Mouse (Mus musculus): ENCODE results near the gene Foxl1. TPM values are rescaled to one million over a fixed set of nuclear protein-coding genes. Genes with fewer than 3 reads are reported as not detected.

The Foxl1 gene
- total RNA-seq, 2 experiments from 2014 or later: 0.13 to 0.39 TPM

DNA sequence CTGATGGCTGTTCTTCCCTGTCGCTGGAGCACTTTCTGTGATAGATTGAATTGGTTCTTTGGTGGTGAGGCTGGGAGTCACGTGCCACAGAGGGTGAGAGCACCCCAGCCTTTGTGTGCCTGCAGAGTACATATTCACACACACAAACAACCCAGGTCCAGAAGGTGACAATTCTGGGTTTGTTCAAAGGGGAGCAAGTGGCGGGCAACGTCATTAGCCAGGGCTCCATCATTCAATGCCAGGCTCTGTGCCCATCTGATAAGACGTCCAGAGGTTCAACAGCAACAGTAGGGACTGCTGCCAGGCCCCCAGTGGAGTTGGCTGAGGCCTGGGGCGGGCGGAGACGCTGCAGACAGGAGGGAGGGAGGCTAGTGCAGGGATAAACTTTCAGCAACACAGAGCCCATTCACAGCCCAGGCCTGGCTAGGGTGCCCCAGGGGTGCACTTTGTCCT lies 36.3 kb downstream of the Foxl1 start:
- DNase-seq (ENCODE audit: low spot score in 2 of 2): no peak

DNA sequence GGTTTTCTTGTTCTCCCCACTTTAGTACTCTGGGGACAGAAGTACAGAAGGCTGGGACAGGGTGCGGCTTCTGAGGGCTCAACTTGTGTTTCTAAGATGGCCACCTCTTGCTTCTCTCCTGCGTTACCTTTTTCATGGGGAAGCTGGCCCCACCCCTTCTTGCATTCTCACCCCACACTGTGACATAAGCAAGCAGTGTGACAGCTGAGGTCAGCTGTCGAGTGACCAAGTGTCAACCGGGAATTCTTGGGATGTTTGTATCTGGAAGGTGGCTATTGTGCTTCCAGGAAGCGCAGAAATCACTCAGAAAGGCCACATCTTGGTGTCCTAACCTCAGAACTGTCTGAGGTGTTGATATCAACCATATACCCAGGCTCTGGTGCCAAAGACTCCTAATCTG lies 40.3 kb downstream of the Foxl1 start:
- DNase-seq (ENCODE audit: low spot score in 2 of 2): no peak

- no peak for DNase-seq (ENCODE audit: low spot score in 2 of 2)
Observed at GRCm38 (mm10) chr8:121170116-121170515, 42.4 kb downstream of the Foxl1 start.

DNA sequence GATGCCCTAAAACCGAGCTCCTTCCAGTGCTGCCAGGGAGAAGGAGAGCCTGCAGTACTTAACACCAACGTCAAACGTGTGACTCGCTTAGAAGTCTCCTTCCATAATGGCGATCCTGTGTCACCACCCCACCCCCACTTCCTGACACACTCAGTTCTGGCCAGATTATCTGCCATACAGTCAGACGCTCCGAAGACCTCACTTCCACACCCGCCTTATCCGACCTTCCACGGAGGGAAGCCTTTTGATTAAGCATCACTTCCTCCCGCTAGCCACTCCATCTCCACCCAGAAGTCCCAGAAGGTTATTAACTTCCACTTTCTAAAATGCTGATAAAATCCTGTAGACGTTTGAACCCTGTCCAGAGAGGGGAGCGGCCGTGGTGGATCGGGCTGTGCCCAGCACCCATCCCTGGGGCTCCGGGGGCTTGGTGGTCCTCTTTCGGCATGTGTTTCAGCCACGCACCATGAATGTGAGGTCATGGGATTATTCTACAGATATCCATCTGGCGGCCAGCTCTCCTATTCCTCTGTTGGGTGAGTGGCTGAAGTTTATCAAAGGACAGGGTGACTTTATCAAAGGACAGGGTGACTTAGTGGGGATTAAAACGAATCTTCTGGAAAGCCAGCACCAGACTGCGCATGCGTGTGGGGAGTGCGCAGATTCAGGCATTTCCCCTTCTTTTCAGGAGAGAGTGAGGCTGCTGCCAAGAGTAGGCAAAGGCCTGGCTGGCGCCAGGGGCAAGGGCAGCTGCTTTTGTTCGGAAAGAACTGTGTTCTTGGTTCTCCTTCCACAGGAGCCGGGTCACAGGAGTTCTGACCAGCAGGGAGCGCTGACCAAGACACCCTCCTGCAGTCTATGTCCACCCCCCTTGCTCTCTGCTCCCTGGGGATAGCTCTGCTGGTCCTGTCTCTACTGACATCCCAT lies 43.1 kb downstream of the Foxl1 start:
- no peak for DNase-seq (ENCODE audit: low spot score in 2 of 2)

DNA sequence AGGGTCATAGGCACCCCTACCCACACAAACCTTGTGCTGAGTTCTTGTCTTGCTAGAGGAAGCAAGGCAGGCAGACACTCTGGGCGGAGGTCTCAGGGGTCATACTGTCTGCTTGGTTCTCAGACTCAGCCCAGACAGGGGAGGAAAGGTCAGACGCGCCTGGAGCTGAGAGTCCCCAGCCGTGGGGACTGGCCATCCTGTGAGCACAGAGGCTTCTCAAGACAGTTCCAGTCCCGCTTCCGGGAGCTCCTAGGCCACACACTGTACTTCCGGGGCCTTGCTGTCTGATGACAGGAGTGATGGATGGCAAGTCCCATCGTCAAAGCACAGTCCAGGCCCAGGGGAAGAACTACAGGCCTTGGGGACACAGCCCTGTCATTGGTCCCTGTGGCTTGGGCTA lies 44.8 kb downstream of the Foxl1 start:
- DNase-seq (ENCODE audit: low spot score in 2 of 2): no peak

- no peak for DNase-seq (ENCODE audit: low spot score in 2 of 2)
Observed at GRCm38 (mm10) chr8:121174178-121174577, 46.4 kb downstream of the Foxl1 start.

DNA sequence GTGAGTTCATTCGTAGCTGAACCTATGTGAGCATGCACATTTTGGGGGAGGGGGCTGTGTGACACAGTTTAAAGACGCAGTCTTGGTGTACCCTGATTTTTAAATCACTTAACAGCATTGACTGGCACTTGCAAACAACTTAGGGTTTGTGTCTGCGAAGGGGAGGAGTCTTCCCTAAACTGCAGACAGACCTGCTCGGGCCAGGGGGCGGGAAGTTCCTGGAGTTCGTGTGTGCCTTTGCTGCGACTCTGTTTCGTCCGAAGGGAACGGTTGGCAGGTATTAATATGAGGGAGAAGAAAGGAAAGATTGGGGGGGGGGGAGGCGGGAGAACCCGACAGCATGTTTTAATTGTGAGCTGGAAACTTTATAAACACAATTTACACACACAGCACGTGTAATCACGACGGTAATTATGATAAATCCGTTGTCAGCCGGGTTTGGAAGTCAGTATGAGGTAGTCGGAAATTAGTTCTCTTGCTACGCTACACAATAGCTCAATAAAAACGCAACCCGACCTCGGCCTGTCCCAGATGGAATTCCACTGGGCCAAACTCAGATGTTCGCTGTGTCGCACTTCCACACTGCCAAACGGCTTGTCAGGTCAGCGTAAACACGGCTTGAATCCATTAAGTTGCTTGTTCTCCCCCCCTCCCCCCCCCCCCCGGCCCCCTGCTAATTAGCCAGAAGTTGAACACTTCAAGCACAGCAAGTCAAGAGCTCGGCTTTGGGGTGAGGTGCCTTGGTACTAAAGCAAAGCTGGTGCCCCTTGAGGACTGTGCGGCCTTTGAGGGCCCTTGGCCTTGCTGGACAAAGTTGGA lies 47.2 kb downstream of the Foxl1 start:
- DNase-seq (ENCODE audit: low spot score in 2 of 2): no peak

- no peak for DNase-seq (ENCODE audit: low spot score in 2 of 2)
Observed at GRCm38 (mm10) chr8:121175540-121176090, 47.9 kb downstream of the Foxl1 start.

DNA sequence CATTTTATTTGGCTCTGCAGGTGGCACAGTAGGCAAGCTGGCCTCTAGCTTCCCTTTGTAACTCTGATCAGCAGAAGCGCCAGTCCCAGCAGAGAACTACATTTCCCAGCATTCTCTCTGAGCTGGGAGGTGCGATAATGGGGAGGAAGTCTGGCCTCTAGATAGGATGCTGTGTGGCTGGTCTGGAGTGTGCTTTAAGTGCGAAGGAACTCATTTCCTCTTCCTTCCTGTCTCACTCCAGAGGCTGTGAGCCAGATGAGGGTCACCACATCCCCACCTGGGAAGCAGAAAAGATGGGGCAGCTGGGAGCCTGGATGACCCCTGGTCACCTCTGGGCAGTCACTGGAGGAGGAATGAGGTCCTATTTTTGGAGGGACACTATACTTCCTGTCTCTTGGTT lies 48.6 kb downstream of the Foxl1 start:
- DNase-seq (ENCODE audit: low spot score in 2 of 2): no peak

Small RNAs within 50 kb of the gene (microRNA-seq; reads per million reads assigned to microRNA genes)
- not detected for gene Gm27530

Other genes with a start within 250 kb of the Foxl1 start
- under 1 TPM; 0.25 to 0.39 TPM for gene Foxf1, start 43.6 kb upstream of the Foxl1 start, total RNA-seq (2021)
- gene Mthfsd, start 19.5 kb upstream of the Foxl1 start, total RNA-seq (2021): 10 to 100 TPM; 18.2 to 19.6 TPM
- 1 to 10 TPM; 1.3 TPM for gene Foxc2, start 11.8 kb upstream of the Foxl1 start, total RNA-seq (2021)